Mouse (Mus musculus) hindbrain, embryonic 11.5 days (tissue): ENCODE measurements at regions not wholly inside any gene's neighbourhood (a gene's known extent, or its start where the extent isn't known, plus 50 kb on each side); places are given as distances from the start of the nearest gene placed in this dataset.

ENCODE experiments used
- ATAC-seq: fragments of 200-750 bp; cut with Nextera tagmentation; 2 replicates; pipeline ENCODE4 v1.8.0; 2017; ENCODE audit warnings: mild to moderate bottlenecking, moderate TSS enrichment, moderate library complexity; ENCODE audit not compliant: low FRiP score
- DNase-seq: peaks from one replicate; pipeline ENCODE4 v3.0.0-alpha.2; 2015; ENCODE audit warnings: low spot score
- H3K27ac ChIP-seq: fragments of 300-500 bp; sonication (generic); 2 replicates; pipeline ENCODE4 v1.5.1; 2014; ENCODE audit warnings: mild to moderate bottlenecking, low read depth, low read length
- H3K27me3 ChIP-seq: fragments of 300-500 bp; sonication (generic); 2 replicates; pipeline ENCODE4 v1.6.1; 2014; ENCODE audit warnings: mild to moderate bottlenecking, low read length, moderate library complexity, mixed read lengths; ENCODE audit not compliant: control insufficient read depth, insufficient read depth
- H3K36me3 ChIP-seq: fragments of 300-500 bp; sonication (generic); 2 replicates; pipeline ENCODE4 v1.6.1; 2014; ENCODE audit warnings: mild to moderate bottlenecking, low read length, moderate library complexity, mixed read lengths; ENCODE audit not compliant: control insufficient read depth, insufficient read depth
- H3K4me1 ChIP-seq: fragments of 300-500 bp; sonication (generic); replicated peaks from 2 replicates; pipeline ENCODE4 v1.6.1; 2014; ENCODE audit warnings: low read length, mixed read lengths; ENCODE audit not compliant: control insufficient read depth, insufficient read depth
- H3K4me2 ChIP-seq: fragments of 300-500 bp; sonication (generic); replicated peaks from 2 replicates; pipeline ENCODE4 v1.6.1; 2014; ENCODE audit warnings: mild to moderate bottlenecking, low read depth, low read length
- H3K4me3 ChIP-seq: fragments of 300-500 bp; sonication (generic); 2 replicates; pipeline ENCODE4 v1.5.1; 2014; ENCODE audit warnings: low read depth, low read length
- H3K9ac ChIP-seq: fragments of 300-500 bp; sonication (generic); 2 replicates; pipeline ENCODE4 v1.6.1; 2014; ENCODE audit warnings: low read depth, low read length
- H3K9me3 ChIP-seq: fragments of 300-500 bp; sonication (generic); 2 replicates; pipeline ENCODE4 v1.6.1; 2016; ENCODE audit warnings: low read length; ENCODE audit not compliant: control insufficient read depth
- WGBS: fragments of 180-500 bp; shearing (Covaris S2); extraction: QIAGEN DNeasy Blood & Tissue Kit; methylation state at CpG from one replicate; pipeline ENCODE4 v1.1.7; 2014; 5-methylcytosine and 5-hydroxymethylcytosine counted together

- no peak overlapping the region for H3K4me2 ChIP-seq
- H3K4me1 ChIP-seq, result no peaks in the 10 kb centered on the region
- H3K9me3 ChIP-seq, result no peaks in the 10 kb centered on the region
- no peak overlapping the region for H3K27ac ChIP-seq
- ATAC-seq (no peak), DNase-seq (no peak)
- H3K9ac ChIP-seq, result no peak overlapping the region
- no peaks in the 10 kb centered on the region for H3K36me3 ChIP-seq
- no peak overlapping the region for H3K4me3 ChIP-seq
- WGBS, result 68% methylated on average over 12 of the region's 12 CpGs
- no peaks in the 10 kb centered on the region for H3K27me3 ChIP-seq
Observed at GRCm38 (mm10) chr15:25269345-25269996, 144.1 kb downstream of the Basp1 start.

GRCm38 (mm10) chr15:25268436-25268835 lies 145.1 kb downstream of the Basp1 start:
- H3K27me3 ChIP-seq, result no peaks in the 10 kb centered on the region
- H3K4me1 ChIP-seq, result no peaks in the 10 kb centered on the region
- H3K4me3 ChIP-seq, result no peak overlapping the region
- H3K9ac ChIP-seq, result no peak overlapping the region
- DNase-seq, result no peak
- ATAC-seq, result no peak
- 61% methylated on average over 2 of the region's 2 CpGs for WGBS
- no peak overlapping the region for H3K4me2 ChIP-seq
- H3K36me3 ChIP-seq, result no peaks in the 10 kb centered on the region
- no peaks in the 10 kb centered on the region for H3K9me3 ChIP-seq
- no peak overlapping the region for H3K27ac ChIP-seq

- no peak overlapping the region for H3K4me3 ChIP-seq
- H3K9ac ChIP-seq, result no peak overlapping the region
- H3K4me2 ChIP-seq, result no peak overlapping the region
- no peaks in the 10 kb centered on the region for H3K9me3 ChIP-seq
- ATAC-seq (no peak), DNase-seq (no peak)
- no peaks in the 10 kb centered on the region for H3K27me3 ChIP-seq
- no peak overlapping the region for H3K27ac ChIP-seq
- H3K36me3 ChIP-seq, result no peaks in the 10 kb centered on the region
- WGBS, result 94% methylated on average over 3 of the region's 3 CpGs
- H3K4me1 ChIP-seq, result no peaks in the 10 kb centered on the region
Observed at GRCm38 (mm10) chr15:25267509-25267908, 146.1 kb downstream of the Basp1 start.

GRCm38 (mm10) chr15:25252648-25253567 lies 160.7 kb downstream of the Basp1 start:
- ATAC-seq, result peak; percentile 79
- peak overlapping the region; percentile 51 for H3K27ac ChIP-seq
- no peaks in the 10 kb centered on the region for H3K27me3 ChIP-seq
- H3K36me3 ChIP-seq, result no peaks in the 10 kb centered on the region
- no peak overlapping the region for H3K9ac ChIP-seq
- H3K4me3 ChIP-seq, result no peak overlapping the region
- WGBS, result 73% methylated on average over 13 of the region's 13 CpGs
- H3K9me3 ChIP-seq, result no peaks in the 10 kb centered on the region
- H3K4me1 ChIP-seq, result no peaks in the 10 kb centered on the region
- peak; percentile 17 for DNase-seq
- no peak overlapping the region for H3K4me2 ChIP-seq

DNA sequence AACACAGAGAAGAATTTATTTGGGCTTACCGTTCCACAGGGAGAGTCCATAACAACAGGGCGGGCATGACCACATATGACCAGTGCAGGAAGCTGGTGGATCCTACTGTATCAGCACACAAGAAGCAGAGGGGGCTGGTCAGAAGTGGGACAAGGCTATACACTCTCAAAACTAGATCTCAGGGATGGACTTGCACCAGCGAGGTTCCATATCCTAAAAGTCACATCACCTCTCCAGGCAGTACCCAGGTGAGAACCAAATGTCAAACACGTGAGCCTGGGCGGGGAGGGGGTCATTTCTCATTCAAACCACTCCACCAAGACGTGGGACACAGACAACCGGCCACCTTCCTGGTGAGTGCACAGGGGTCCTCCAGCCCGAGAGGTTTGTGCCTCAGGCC lies 167.9 kb downstream of the Basp1 start:
- DNase-seq (no peak), ATAC-seq (no peak)
- Histone ChIP-seq H3K4me1 (no peaks in the 10 kb centered on the region), H3K36me3 (no peaks in the 10 kb centered on the region), H3K4me3 (no peak overlapping the region), H3K27ac (no peak overlapping the region), H3K4me2 (no peak overlapping the region), H3K9me3 (no peaks in the 10 kb centered on the region), H3K27me3 (no peaks in the 10 kb centered on the region), H3K9ac (no peak overlapping the region)
- 93% methylated on average over 8 of the region's 8 CpGs for WGBS

GRCm38 (mm10) chr15:25237665-25238664 lies 175.6 kb downstream of the Basp1 start:
- H3K4me1 ChIP-seq, result no peaks in the 10 kb centered on the region; the same call in 1 of the 2 replicates
- whole genome bisulfite sequencing, result 83% methylated on average over 18 of the region's 18 CpGs
- H3K9ac ChIP-seq, result no peak overlapping the region
- no peak overlapping the region for H3K4me2 ChIP-seq
- no peaks in the 10 kb centered on the region for H3K27me3 ChIP-seq
- H3K27ac ChIP-seq, result no peak overlapping the region
- DNase-seq, result no peak
- peak; percentile 19; the same call in 1 of the 2 replicates for ATAC-seq
- H3K9me3 ChIP-seq, result no peaks in the 10 kb centered on the region
- H3K4me3 ChIP-seq, result no peak overlapping the region
- H3K36me3 ChIP-seq, result no peaks in the 10 kb centered on the region

DNA sequence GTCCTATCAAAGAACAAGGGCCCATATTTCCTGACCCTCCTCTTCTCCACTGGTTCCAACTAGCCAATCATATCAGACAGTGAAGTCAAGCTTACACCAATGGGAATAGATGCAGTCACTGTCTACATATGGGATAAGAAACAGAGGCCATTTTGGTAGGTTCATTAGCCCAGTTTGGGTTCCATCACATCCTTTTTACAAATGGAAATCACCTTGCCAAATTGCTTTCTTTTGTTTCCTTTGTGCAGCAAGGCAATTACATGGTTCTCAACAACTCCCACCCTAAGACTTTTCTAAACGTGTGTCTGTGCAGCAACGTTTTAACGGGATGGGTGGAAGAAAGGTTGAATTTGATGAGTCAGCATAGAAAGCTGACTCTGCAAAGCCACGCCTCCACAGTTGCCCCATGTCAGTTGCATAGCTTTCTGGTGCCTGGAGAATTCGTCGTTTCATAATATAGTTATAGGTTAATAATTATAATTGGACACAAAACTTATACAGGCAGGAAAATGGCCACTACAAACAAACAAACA lies 177.3 kb downstream of the Basp1 start:
- DNase-seq (no peak), ATAC-seq (no peak)
- Histone ChIP-seq H3K27me3 (no peaks in the 10 kb centered on the region), H3K9me3 (no peaks in the 10 kb centered on the region), H3K36me3 (no peaks in the 10 kb centered on the region), H3K27ac (no peak overlapping the region), H3K4me3 (no peak overlapping the region), H3K4me1 (no peaks in the 10 kb centered on the region; the same call in 1 of the 2 replicates), H3K4me2 (no peak overlapping the region), H3K9ac (no peak overlapping the region)
- WGBS, result 84% methylated on average over 6 of the region's 6 CpGs

- Histone ChIP-seq H3K9me3 (no peaks in the 10 kb centered on the region), H3K4me3 (no peak overlapping the region), H3K36me3 (no peaks in the 10 kb centered on the region), H3K4me1 (no peaks in the 10 kb centered on the region; the same call in 1 of the 2 replicates), H3K4me2 (no peak overlapping the region), H3K9ac (no peak overlapping the region), H3K27me3 (no peaks in the 10 kb centered on the region), H3K27ac (no peak overlapping the region)
- WGBS, result 93% methylated on average over 10 of the region's 10 CpGs
- DNase-seq (no peak), ATAC-seq (no peak)
Observed at GRCm38 (mm10) chr15:25234064-25234700, 179.4 kb downstream of the Basp1 start.
